Mouse (Mus musculus): ENCODE results near the gene Pwwp2b.

Gene Pwwp2b

GRCm38 (mm10) chr7:139298446-139298845 lies 50.2 kb downstream of the Pwwp2b start:
- no peak for DNase-seq (ENCODE audit: low spot score in 2 of 2)

GRCm38 (mm10) chr7:139299424-139299823 lies 51.1 kb downstream of the Pwwp2b start:
- DNase-seq (ENCODE audit: low spot score in 2 of 2) = peak; percentile 74 to 90

- peak; percentile 50 to 63 for DNase-seq (ENCODE audit: low spot score in 2 of 2)
These were observed 52.1 kb downstream of the Pwwp2b start for GRCm38 (mm10) chr7:139300423-139300822.

GRCm38 (mm10) chr7:139301505-139301904 lies 53.2 kb downstream of the Pwwp2b start:
- no peak for DNase-seq (ENCODE audit: low spot score in 2 of 2)

GRCm38 (mm10) chr7:139302314-139302713 lies 54.0 kb downstream of the Pwwp2b start:
- DNase-seq (ENCODE audit: low spot score in 2 of 2) = no peak

- DNase-seq (ENCODE audit: low spot score in 2 of 2) = peak; percentile 62 to 85
These were observed 55.2 kb downstream of the Pwwp2b start for GRCm38 (mm10) chr7:139303280-139304011.

- no peak for DNase-seq (ENCODE audit: low spot score in 2 of 2)
These were observed 56.0 kb downstream of the Pwwp2b start for GRCm38 (mm10) chr7:139304322-139304721.

GRCm38 (mm10) chr7:139307056-139307455 lies 58.8 kb downstream of the Pwwp2b start:
- DNase-seq (ENCODE audit: low spot score in 2 of 2) = no peak

GRCm38 (mm10) chr7:139308140-139308895 lies 60.0 kb downstream of the Pwwp2b start:
- no peak for DNase-seq (ENCODE audit: low spot score in 2 of 2)

GRCm38 (mm10) chr7:139309106-139309505 lies 60.8 kb downstream of the Pwwp2b start:
- no peak for DNase-seq (ENCODE audit: low spot score in 2 of 2)

GRCm38 (mm10) chr7:139310487-139310951 lies 62.2 kb downstream of the Pwwp2b start:
- DNase-seq (ENCODE audit: low spot score in 2 of 2) = no peak

- DNase-seq (ENCODE audit: low spot score in 2 of 2) = no peak
These were observed 64.4 kb downstream of the Pwwp2b start for GRCm38 (mm10) chr7:139312686-139313085.

GRCm38 (mm10) chr7:139313413-139313812 lies 65.1 kb downstream of the Pwwp2b start:
- no peak for DNase-seq (ENCODE audit: low spot score in 2 of 2)

- DNase-seq (ENCODE audit: low spot score in 2 of 2) = no peak
These were observed 66.4 kb downstream of the Pwwp2b start for GRCm38 (mm10) chr7:139314716-139315115.

- DNase-seq (ENCODE audit: low spot score in 2 of 2) = no peak
These were observed 70.7 kb downstream of the Pwwp2b start for GRCm38 (mm10) chr7:139319006-139319411.
